Mouse (Mus musculus) mesoderm, embryonic 11.5 days (tissue): ENCODE results near the gene Mrps17.

Experiments
- DNase-seq: peaks from one replicate; pipeline ENCODE4 v3.0.0-alpha.2; 2012; ENCODE audit warnings: low read depth, low spot score

The Mrps17 gene

GRCm38 (mm10) chr5:129740976-129741375 lies 25.7 kb downstream of the Mrps17 start:
- no peak for DNase-seq

- no peak for DNase-seq
Observed at GRCm38 (mm10) chr5:129742903-129743488, 27.7 kb downstream of the Mrps17 start.

GRCm38 (mm10) chr5:129744050-129744449 lies 28.8 kb downstream of the Mrps17 start:
- DNase-seq: no peak

GRCm38 (mm10) chr5:129756886-129757285 lies 41.6 kb downstream of the Mrps17 start:
- DNase-seq: no peak

- DNase-seq: no peak
Observed at GRCm38 (mm10) chr5:129759929-129760480, 44.7 kb downstream of the Mrps17 start.

GRCm38 (mm10) chr5:129761865-129762540 lies 46.7 kb downstream of the Mrps17 start:
- DNase-seq: peak; percentile 31

- no peak for DNase-seq
Observed at GRCm38 (mm10) chr5:129770443-129771355, 55.4 kb downstream of the Mrps17 start.
